Mouse (Mus musculus) thymus, adult 18-20 months (tissue): ENCODE results near the gene Ppef1.

Source experiments
- DNase-seq, 2 experiments: peaks; one replicate each; pipeline ENCODE4 v3.0.0; 2022; ENCODE audit warnings: mixed read lengths in 2 of 2

Ppef1 gene

GRCm38 (mm10) chrX:160592933-160593332 is 142.6 kb downstream of the Ppef1 start:
- no peak for DNase-seq

- no peak for DNase-seq
Observed at GRCm38 (mm10) chrX:160590147-160590546, 145.4 kb downstream of the Ppef1 start.

GRCm38 (mm10) chrX:160588523-160588922 is 147.0 kb downstream of the Ppef1 start:
- DNase-seq = no peak

DNA sequence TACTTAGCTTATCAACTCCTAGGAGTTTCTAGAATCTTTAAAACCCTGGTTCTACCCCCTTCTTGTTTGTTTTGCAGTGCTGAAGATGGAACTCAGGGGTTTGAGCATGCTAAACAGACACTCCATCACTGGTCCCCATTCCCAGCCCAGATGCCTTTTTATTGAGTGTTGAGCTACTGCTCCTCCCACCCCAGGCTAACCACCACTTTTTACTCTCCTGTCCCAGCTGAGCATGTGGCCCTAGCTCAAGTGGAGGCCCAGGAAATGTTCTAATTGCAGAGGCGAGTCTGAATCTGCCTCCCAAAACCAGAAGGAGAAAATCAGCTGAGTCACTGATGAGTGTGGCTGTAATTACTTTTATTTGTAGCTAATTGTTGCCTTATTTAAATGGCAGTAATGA is 150.5 kb downstream of the Ppef1 start:
- DNase-seq = no peak

GRCm38 (mm10) chrX:160584148-160584838 is 151.3 kb downstream of the Ppef1 start:
- DNase-seq = no peak

- no peak for DNase-seq
Observed at GRCm38 (mm10) chrX:160583589-160583988, 152.0 kb downstream of the Ppef1 start.
